Mouse (Mus musculus) mature B cell (primary cell): Measurements from ENCODE around the gene Ice2.

Experiments used
- in situ Hi-C: fragments of 300-500 bp; cut with MboI; formaldehyde crosslinking; loops from 2 replicates; pipeline ENCODE4 v1.14.3; 2019

The Ice2 gene

GRCm38 (mm10) chr9:69404671-69405070 is 7.0 kb downstream of the Ice2 start:
- in situ Hi-C loops: no loop called here

GRCm38 (mm10) chr9:69419476-69419875 is 21.8 kb downstream of the Ice2 start:
- in situ Hi-C loops: no loop called here

DNA sequence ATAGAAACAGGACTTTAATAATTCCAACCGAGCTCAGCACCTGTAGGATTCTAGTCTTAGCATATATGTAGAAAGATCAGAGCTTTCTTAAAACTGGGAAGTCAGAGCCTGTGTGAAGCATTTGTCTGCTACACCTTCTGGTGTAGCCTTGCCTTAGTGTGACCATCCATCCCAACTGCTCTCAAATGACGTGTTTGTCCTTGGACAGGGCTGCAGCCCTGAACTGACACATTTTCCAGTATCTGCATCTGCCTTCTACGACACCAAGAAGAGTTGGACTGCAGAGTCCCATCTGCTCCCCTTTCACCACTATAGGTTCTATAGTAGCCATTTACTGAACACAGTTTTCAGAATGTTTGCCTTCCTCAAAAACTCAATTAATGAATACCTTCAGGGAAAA is 32.8 kb downstream of the Ice2 start:
- in situ Hi-C loops: no loop called here

GRCm38 (mm10) chr9:69431863-69432555 is 34.3 kb downstream of the Ice2 start:
- in situ Hi-C loops: no loop called here

GRCm38 (mm10) chr9:69435194-69435593 is 37.5 kb downstream of the Ice2 start:
- in situ Hi-C loops: no loop called here

GRCm38 (mm10) chr9:69435662-69436061 is 38.0 kb downstream of the Ice2 start:
- in situ Hi-C loops: no loop called here

GRCm38 (mm10) chr9:69439805-69440357 is 42.2 kb downstream of the Ice2 start:
- in situ Hi-C loops: no loop called here

DNA sequence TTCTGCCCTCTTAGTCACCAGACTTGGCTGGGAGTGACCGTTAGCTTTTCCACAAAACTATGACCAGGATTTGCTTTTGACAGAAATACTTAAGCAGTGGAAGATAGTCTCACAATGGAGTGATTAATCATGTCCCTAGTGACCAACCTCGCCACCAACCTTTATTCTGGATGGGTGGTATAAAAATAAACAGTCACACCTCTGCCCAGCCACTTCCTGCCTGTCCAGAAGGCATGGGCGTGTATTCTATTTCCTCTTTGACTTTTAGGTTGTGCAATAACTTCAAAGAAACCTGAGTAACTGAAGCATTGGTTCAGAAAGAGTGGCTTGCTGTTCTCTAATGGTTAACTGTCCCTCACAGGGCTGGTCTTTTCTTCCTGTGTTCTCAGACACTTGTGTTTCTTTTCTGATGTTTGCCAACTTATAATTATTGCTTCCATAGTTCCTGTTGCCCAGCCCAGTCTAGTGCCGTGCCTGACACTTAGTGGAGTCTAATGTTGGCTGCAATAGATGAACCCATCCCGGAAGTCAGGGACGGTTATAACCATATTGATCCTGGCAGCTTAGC is 44.8 kb downstream of the Ice2 start:
- in situ Hi-C loops: no loop called here

DNA sequence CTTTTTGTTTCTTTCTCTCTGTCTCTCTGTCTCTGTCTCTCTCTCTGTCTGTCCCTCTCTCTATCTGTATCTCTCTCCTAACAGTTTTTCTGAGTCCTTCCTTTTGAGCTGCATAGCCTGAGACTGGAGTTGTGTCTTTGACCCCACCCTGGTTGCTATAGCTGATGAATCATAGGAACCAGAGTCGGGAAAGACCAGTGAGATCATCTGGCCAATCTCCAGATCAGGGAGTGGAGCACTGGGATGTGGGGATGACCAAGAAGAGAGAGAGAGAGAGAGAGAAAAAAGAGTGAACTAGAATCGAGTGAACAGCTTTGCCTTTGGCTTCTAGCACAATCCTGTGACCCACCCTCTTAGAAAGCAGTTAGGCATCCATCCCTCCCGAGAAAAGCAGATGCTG is 45.5 kb downstream of the Ice2 start:
- in situ Hi-C loops: no loop called here

- in situ Hi-C loops: no loop called here
Measured at GRCm38 (mm10) chr9:69448801-69449200, 51.1 kb downstream of the Ice2 start.

- in situ Hi-C loops: no loop called here
Measured at GRCm38 (mm10) chr9:69450636-69451035, 52.9 kb downstream of the Ice2 start.

DNA sequence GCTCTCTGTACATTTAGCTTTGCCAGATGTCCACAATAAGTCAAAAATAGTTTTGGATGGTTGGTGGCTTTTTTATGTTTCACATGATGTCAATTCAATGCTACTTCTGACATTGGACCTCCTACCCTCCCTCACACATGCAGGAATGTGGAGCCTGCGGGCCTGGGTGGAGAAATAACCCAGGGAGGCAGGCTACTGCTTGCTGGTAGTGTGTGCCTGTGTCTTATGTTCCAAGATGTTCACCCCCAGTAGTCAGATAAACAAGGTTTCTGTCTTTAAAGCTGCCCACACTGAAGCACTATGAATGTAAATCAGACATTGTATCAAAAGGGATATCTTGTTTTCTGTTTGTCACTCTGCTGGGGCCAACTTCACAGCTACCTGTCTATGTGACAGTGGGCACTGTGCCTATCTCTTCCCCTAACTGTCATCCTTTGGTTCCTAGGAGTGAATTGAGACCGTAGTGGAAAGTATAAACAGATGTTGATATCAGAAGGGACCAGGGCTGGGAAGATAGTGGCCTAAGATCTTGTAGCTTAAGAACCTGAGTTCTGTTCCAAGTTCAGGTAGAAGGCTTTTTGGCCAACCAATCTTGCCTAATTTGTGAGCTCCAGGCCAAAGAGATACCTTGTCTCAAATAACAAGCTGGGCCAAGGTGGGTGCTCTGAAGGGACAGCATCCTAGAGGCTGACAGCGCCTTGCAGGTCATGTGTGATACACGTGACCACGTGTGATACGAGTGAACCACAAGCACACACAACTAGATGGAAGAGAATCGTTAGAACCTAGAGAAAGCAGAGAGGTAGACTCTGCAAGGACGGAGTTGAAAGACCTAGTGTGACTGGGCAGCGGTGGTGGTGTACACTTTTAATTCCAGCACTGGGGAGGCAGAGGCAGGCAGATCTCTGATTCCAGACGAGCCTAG is 54.4 kb downstream of the Ice2 start:
- in situ Hi-C loops: no loop called here

DNA sequence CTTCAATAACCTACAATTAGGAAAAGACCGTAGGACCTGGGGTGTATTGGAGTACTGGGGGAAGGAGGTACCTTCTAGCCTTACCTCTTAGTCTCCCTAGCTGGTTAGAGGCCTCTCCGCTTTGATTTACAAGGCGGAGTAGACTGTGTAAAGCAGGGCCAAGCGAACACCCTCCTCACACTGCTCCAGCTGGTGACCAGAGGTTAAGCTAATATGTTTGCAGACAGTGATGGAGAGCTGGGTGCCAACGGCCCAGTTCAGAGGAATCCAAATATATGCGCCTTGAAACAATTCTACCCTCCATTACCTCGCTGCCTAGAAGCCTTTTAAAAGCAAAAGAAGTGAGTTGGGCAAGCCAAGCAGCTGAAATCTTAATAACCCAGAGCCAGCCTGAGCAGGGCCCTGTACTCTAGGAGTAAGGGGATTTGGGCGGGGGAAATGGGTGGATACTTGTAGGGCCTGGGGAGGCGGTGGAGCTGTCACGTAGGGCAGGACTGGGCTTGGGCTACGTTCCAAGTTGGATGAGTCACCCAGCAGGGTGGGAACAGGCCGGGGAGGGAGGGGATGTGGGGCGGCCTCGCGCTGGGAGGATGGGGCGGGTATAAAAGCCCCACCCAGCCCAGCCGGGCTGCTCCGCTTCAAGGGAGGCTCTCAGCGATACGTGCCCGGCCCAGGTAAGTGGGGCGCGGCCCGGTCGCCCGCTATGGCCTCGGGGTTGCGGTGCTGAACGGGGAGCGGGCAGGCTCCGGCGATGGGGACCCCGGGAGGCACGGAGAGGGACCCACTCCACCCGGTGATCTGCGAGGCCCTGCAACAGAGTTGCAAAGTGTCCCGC is 55.6 kb downstream of the Ice2 start, which contains the start of gene Anxa2:
Gene Anxa2, plus strand, starts transcription at position 555 of the 835 bp plus-strand sequence.
- in situ Hi-C loops: no loop called here

GRCm38 (mm10) chr9:69453901-69454666 is 56.4 kb downstream of the Ice2 start:
- in situ Hi-C loops: no loop called here

GRCm38 (mm10) chr9:69454691-69455090 is 57.0 kb downstream of the Ice2 start:
- in situ Hi-C loops: no loop called here

DNA sequence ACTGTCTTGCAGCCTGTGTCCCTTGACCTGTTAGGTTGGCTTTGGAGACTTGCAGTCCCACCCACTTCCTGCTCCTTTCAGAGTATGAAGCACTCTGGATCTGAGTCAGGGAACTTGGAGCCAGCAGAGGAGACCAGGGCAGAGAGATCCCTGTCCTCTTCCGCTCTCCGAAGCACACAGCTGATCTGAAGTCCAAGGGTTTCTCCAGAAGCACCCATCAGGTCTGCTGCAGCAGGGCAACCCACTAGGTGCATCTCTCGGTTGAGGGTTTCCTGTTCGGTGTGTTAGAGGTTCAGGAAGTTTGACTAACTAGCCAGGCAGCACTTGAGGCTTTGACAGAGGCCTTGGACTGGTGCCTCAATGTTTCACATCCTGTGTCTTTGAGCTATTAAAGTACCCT is 57.7 kb downstream of the Ice2 start:
- in situ Hi-C loops: no loop called here

DNA sequence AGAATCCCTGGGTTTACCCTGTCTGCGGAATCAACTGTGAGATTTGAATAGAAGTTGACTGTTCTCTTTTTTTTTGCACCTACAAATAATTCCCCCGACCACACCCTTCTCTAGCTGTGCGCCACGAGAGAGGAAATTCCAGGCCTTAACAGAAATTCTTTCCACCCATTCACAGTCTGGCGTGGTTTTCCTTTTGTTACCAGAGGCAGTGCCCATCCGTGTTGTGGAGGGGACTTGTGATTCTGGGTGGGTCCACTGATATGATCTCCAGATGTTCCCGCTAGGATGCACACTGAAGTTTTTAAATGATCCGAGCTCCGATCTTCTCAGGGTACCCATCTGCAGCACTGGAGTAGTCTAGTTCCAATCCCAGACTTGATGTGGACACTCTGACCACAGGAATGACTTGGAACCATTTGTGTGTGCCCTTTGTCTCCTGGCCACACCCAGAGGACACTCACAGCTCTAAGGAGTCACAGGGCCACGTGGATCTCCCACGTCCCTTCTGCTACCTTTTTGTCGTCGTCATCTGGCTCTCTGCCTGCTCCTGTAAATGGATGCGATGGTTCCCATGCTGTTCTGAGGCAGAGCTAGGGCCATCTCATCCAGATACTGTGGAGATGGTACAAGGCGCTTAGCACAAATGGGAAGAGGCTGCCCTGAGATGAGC is 58.8 kb downstream of the Ice2 start:
- in situ Hi-C loops: no loop called here

DNA sequence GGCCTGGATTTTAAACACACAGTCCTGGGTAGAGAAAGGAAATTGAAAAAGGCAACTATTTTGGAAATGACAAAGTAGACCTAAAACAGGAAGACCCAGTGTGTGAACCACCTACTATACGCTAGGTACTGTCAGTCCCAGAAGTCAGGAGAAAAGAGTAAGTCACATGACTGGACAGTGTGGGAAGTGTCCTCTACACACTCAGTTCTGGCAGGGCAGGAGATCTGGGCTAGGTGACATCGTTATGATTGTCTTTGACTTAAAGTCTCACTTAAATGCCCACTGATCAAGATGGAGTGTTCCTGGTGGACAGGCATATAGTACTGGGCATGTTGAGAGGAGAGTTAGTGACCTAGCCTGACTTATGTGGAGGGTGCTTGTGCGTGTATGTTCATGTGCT is 59.4 kb downstream of the Ice2 start:
- in situ Hi-C loops: no loop called here

GRCm38 (mm10) chr9:69457747-69458625 is 60.3 kb downstream of the Ice2 start:
- in situ Hi-C loops: no loop called here
